Comparison of ENCODE assay signal across 9 mouse cellular contexts in the genomic region with DNA sequence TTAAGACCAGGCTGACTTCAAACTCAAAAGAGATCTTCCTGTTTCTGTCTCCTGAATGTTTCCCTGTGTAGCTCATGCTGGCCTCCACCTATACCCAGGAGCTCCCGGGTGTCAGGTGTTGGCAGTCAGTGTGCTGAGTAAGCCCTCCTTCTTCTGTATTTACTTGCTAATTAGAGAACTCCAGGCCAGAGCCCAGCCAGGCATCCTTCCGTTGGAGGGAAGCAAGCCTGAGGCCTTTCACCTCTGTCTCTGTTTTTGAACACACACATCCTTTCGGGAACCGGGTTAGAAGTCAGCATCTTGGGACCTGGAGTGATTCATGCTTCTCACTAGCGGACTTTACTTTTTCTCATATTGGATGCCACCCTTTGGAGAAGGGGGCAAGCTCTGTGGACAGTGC. TPM values are rescaled to one million over a fixed set of nuclear protein-coding genes. Genes with fewer than 3 reads are reported as not detected.
A peak's percentile ranks its signal among the peaks of the same experiment; 100 is the strongest.
DNase-seq lines count a peak whose midpoint lies in the region; ATAC-seq lines count a peak whose summit lies in the region.
"Had no signal": no experiment of that assay in that cellular context is flagged by ENCODE, and none has a peak within 500 bp of the region (broad histone marks: within the 10 kb centered on the region; RNA-seq: fewer than 3 reads in every experiment).

No protein-coding gene starts in this region.

- no peak overlapping the region for H3K27ac ChIP-seq in hindbrain, embryonic 15.5 days (replicated peaks)
- peak overlapping the region; percentile 96; the same call in 1 of the 2 replicates for H3K27ac ChIP-seq in liver, embryonic 16.5 days (ENCODE audit: low read length)

- peak; percentile 29 for DNase-seq in MN1 (ENCODE audit: low spot score)
- no peak for DNase-seq in left cerebral cortex, adult 11 months (ENCODE audit: low spot score)
- DNase-seq in cerebellum, postnatal 4 days (ENCODE audit: low spot score in 2 of 2): no peak
- DNase-seq in right cerebral cortex, postnatal 36 days (ENCODE audit: low spot score in 2 of 2): no peak

- ATAC-seq in erythroblast, adult 5-6 weeks (replicated peaks; ENCODE audit: low FRiP score, poor library complexity, severe bottlenecking): no peak
- ATAC-seq in hindbrain, embryonic 15.5 days (ENCODE audit: low FRiP score, low read depth): no peak
- ATAC-seq in liver, embryonic 16.5 days (ENCODE audit: low read depth): no peak

- H3K4me1 ChIP-seq in erythroblast, embryonic 14.5 days (ENCODE audit: control insufficient read depth): peaks cover 50% of the 10 kb centered on the region
- H3K4me1 ChIP-seq in hindbrain, embryonic 15.5 days (replicated peaks): peaks cover 30% of the 10 kb centered on the region
- peaks cover 35% of the 10 kb centered on the region for H3K4me1 ChIP-seq in liver, embryonic 16.5 days (ENCODE audit: control insufficient read depth, low read depth, low read length)

- peaks cover 4% of the 10 kb centered on the region; the same call in 1 of the 2 replicates for H3K9me3 ChIP-seq in erythroblast, embryonic 14.5 days (ENCODE audit: control insufficient read depth, low read length)
- H3K9me3 ChIP-seq in hindbrain, embryonic 15.5 days: no peaks in the 10 kb centered on the region
- no peaks in the 10 kb centered on the region for H3K9me3 ChIP-seq in liver, embryonic 16.5 days (replicated peaks; ENCODE audit: control insufficient read depth, low read length)

- H3K9ac ChIP-seq in hindbrain, embryonic 15.5 days: no peak overlapping the region
- H3K9ac ChIP-seq in liver, embryonic 16.5 days (ENCODE audit: low read depth, low read length): peak overlapping the region; percentile 84

- peak overlapping the region; percentile 88 for H3K4me3 ChIP-seq in erythroblast, embryonic 14.5 days (replicated peaks)
- peak overlapping the region; percentile 86 for H3K4me3 ChIP-seq in hindbrain, embryonic 15.5 days
- H3K4me3 ChIP-seq in liver, embryonic 16.5 days (ENCODE audit: low read depth, low read length): peak overlapping the region; percentile 81

- peaks cover 50% of the 10 kb centered on the region for H3K36me3 ChIP-seq in erythroblast, embryonic 14.5 days (ENCODE audit: control insufficient read depth)
- peaks cover 21% of the 10 kb centered on the region for H3K36me3 ChIP-seq in hindbrain, embryonic 15.5 days
- peaks cover 12% of the 10 kb centered on the region for H3K36me3 ChIP-seq in liver, embryonic 16.5 days (ENCODE audit: control insufficient read depth, insufficient read depth)

- no peaks in the 10 kb centered on the region for H3K27me3 ChIP-seq in erythroblast, embryonic 14.5 days (ENCODE audit: control insufficient read depth)
- H3K27me3 ChIP-seq in hindbrain, embryonic 15.5 days: no peaks in the 10 kb centered on the region
- no peaks in the 10 kb centered on the region for H3K27me3 ChIP-seq in liver, embryonic 16.5 days (ENCODE audit: control insufficient read depth, insufficient read depth, low read depth, low read length)

- H3K4me2 ChIP-seq in hindbrain, embryonic 15.5 days: peak overlapping the region; percentile 94
- H3K4me2 ChIP-seq in liver, embryonic 16.5 days (ENCODE audit: low read depth, low read length): peak overlapping the region; percentile 98

- 66% methylated on average over 5 of the region's 5 CpGs for WGBS in hindbrain, embryonic 15.5 days
- WGBS in liver, embryonic 16.5 days (ENCODE audit: insufficient replicate concordance): 53% methylated on average over 5 of the region's 5 CpGs

RNA-seq across cellular contexts. Expression of a gene that starts 1.4 kb away (rescaled TPM):
- not detected in 2 replicates for polyA plus RNA-seq in erythroblast, embryonic 14.5 days (2012)
- not detected in 2 replicates for total RNA-seq in erythroblast, adult 5-6 weeks (2015; ENCODE audit: low replicate concordance)
- total RNA-seq in erythroblast, adult 5-6 weeks (2017; ENCODE audit: low replicate concordance): not detected in 2 replicates
- polyA plus RNA-seq in hindbrain, embryonic 15.5 days (2015; fragmentation: Nextera tagmentation; extraction: Ambion mirVana): 2.9 TPM in 1 of 2 replicates, not detected in the other
- 0.61 TPM in 1 of 2 replicates, not detected in the other for polyA plus RNA-seq in liver, embryonic 16.5 days (2015; fragmentation: Nextera tagmentation; extraction: Ambion mirVana)
- polyA plus RNA-seq: gonadal fat pad, adult 2 months had no signal

RNA-seq across cellular contexts. Expression of a gene that starts 1.5 kb away (rescaled TPM):
- 3.1 and 3.3 TPM in 2 replicates for polyA plus RNA-seq in erythroblast, embryonic 14.5 days (2012)
- 6.3 and 20.2 TPM in 2 replicates for total RNA-seq in erythroblast, adult 5-6 weeks (2015; ENCODE audit: low replicate concordance)
- 30.7 and 32.1 TPM in 2 replicates for total RNA-seq in erythroblast, adult 5-6 weeks (2017; ENCODE audit: low replicate concordance)
- 282 and 283 TPM in 2 replicates for polyA plus RNA-seq in hindbrain, embryonic 15.5 days (2015; fragmentation: Nextera tagmentation; extraction: Ambion mirVana)
- polyA plus RNA-seq in liver, embryonic 16.5 days (2015; fragmentation: Nextera tagmentation; extraction: Ambion mirVana): 82.3 and 92.2 TPM in 2 replicates

RNA-seq across cellular contexts. Expression of a gene that starts 14.6 kb away (rescaled TPM):
- polyA plus RNA-seq in erythroblast, embryonic 14.5 days (2012): 2.6 and 2.9 TPM in 2 replicates
- total RNA-seq in erythroblast, adult 5-6 weeks (2015; ENCODE audit: low replicate concordance): 6.1 and 7.5 TPM in 2 replicates
- total RNA-seq in erythroblast, adult 5-6 weeks (2017; ENCODE audit: low replicate concordance): 10.5 and 14.4 TPM in 2 replicates
- 83.8 and 90.0 TPM in 2 replicates for polyA plus RNA-seq in hindbrain, embryonic 15.5 days (2015; fragmentation: Nextera tagmentation; extraction: Ambion mirVana)
- 43.7 and 46.3 TPM in 2 replicates for polyA plus RNA-seq in liver, embryonic 16.5 days (2015; fragmentation: Nextera tagmentation; extraction: Ambion mirVana)

RNA-seq across cellular contexts. Expression of a gene that starts 25.9 kb away (rescaled TPM):
- polyA plus RNA-seq in erythroblast, embryonic 14.5 days (2012): 7.2 and 9.7 TPM in 2 replicates
- total RNA-seq in erythroblast, adult 5-6 weeks (2015; ENCODE audit: low replicate concordance): 58.8 and 73.6 TPM in 2 replicates
- total RNA-seq in erythroblast, adult 5-6 weeks (2017; ENCODE audit: low replicate concordance): 72.6 and 78.0 TPM in 2 replicates
- polyA plus RNA-seq in hindbrain, embryonic 15.5 days (2015; fragmentation: Nextera tagmentation; extraction: Ambion mirVana): 75.2 and 81.7 TPM in 2 replicates
- 87.3 and 94.5 TPM in 2 replicates for polyA plus RNA-seq in liver, embryonic 16.5 days (2015; fragmentation: Nextera tagmentation; extraction: Ambion mirVana)

Comparison
In these comparisons a context has a peak if more than half of its experiments do, and no peak if none do; other contexts are left out.
1. RNA of a gene that starts 1.5 kb away (polyA plus RNA-seq): 282 to 283 TPM in hindbrain, embryonic 15.5 days and 82.3 to 92.2 TPM in liver, embryonic 16.5 days; 3.1 to 3.3 TPM in erythroblast, embryonic 14.5 days; every median in the first group is over 10 times any median in the second.
2. RNA of a gene that starts 14.6 kb away (polyA plus RNA-seq): 83.8 to 90.0 TPM in hindbrain, embryonic 15.5 days and 43.7 to 46.3 TPM in liver, embryonic 16.5 days; 2.6 to 2.9 TPM in erythroblast, embryonic 14.5 days; every median in the first group is over 10 times any median in the second.
3. Peak in every context shown above with its lines, with median percentiles within 50 percentile points of each other: H3K4me3 ChIP-seq.